In the genomic region with DNA sequence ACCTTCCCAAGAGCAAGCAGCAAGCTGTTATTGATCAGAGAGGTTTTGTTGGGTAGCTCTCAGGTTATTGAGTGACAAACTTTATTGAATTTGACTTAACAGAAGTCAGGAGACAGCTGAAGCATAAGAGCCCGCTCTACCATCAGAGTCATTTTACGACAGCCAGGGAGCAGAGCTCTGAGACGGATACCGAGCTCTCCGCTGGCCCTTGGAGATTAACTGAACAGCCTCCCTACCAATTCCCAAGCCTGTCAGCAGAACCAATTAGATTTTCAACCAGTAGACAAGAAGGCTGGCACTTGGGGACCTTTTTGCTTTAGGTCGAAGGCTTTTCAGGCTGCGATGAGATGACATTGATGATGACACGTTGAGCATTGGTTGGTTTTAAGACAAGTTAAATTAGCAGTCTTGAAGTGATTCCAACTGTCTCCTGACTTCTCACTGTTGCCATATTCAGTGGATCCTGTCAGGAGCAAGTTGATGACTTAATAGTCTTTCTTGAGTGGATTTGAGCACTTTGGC, we compare ENCODE assay signal across 20 mouse cellular contexts.
"Had no signal": no experiment of that assay in that cellular context is flagged by ENCODE, and none has a peak within 500 bp of the region (broad histone marks: within the 10 kb centered on the region; RNA-seq: fewer than 3 reads in every experiment).

No protein-coding gene starts in this region.

- H3K4me3 ChIP-seq: kidney, embryonic 15.5 days; limb, embryonic 12.5 days; limb, embryonic 15.5 days; liver, embryonic 12.5 days; liver, embryonic 15.5 days; midbrain, embryonic 13.5 days; neural tube, embryonic 13.5 days; stomach, embryonic 15.5 days had no signal

- H3K27me3 ChIP-seq: kidney, embryonic 15.5 days; limb, embryonic 12.5 days; limb, embryonic 15.5 days; liver, embryonic 12.5 days; liver, embryonic 15.5 days; midbrain, embryonic 13.5 days; neural tube, embryonic 13.5 days; stomach, embryonic 15.5 days had no signal

- H3K4me2 ChIP-seq: kidney, embryonic 15.5 days; limb, embryonic 12.5 days; limb, embryonic 15.5 days; liver, embryonic 12.5 days; liver, embryonic 15.5 days; midbrain, embryonic 13.5 days; neural tube, embryonic 13.5 days; stomach, embryonic 15.5 days had no signal

- H3K27ac ChIP-seq: kidney, embryonic 15.5 days; limb, embryonic 12.5 days; limb, embryonic 15.5 days; liver, embryonic 12.5 days; liver, embryonic 15.5 days; midbrain, embryonic 13.5 days; neural tube, embryonic 13.5 days; stomach, embryonic 15.5 days had no signal

- H3K4me1 ChIP-seq: kidney, embryonic 15.5 days; limb, embryonic 15.5 days; liver, embryonic 12.5 days; liver, embryonic 15.5 days; neural tube, embryonic 13.5 days; stomach, embryonic 15.5 days had no signal

- H3K36me3 ChIP-seq: kidney, embryonic 15.5 days; limb, embryonic 12.5 days; limb, embryonic 15.5 days; liver, embryonic 12.5 days; liver, embryonic 15.5 days; midbrain, embryonic 13.5 days; neural tube, embryonic 13.5 days; stomach, embryonic 15.5 days had no signal

- ATAC-seq: liver, embryonic 12.5 days; midbrain, embryonic 13.5 days had no signal

- DNase-seq: kidney, adult 11 months; kidney, adult 8-10 months; kidney, postnatal 14 days; kidney, postnatal 4 days; left cerebral cortex, postnatal 4 days; lung, adult 2 months; lung, postnatal 14 days; lung, postnatal 4 days; right cerebral cortex, adult 18-20 months; right cerebral cortex, postnatal 25 days; spleen, adult 18-20 months; thymus, postnatal 25 days had no signal

- H3K9ac ChIP-seq: kidney, embryonic 15.5 days; limb, embryonic 12.5 days; limb, embryonic 15.5 days; liver, embryonic 12.5 days; liver, embryonic 15.5 days; midbrain, embryonic 13.5 days; neural tube, embryonic 13.5 days; stomach, embryonic 15.5 days had no signal

- H3K9me3 ChIP-seq: kidney, embryonic 15.5 days; limb, embryonic 12.5 days; limb, embryonic 15.5 days; liver, embryonic 12.5 days; liver, embryonic 15.5 days; midbrain, embryonic 13.5 days; neural tube, embryonic 13.5 days; stomach, embryonic 15.5 days had no signal
